Mouse (Mus musculus) CH12.LX (cell line): ENCODE results near the gene Islr.

Source experiments
- CHD1 ChIP-seq: IDR thresholded peaks from 2 replicates; pipeline ENCODE4 v1.6.1; 2012; ENCODE audit warnings: low read depth, low read length, improper control_type of control experiment, inconsistent platforms
- CTCF ChIP-seq, 2 experiments: IDR thresholded peaks in 1 of 2; conservative IDR thresholded peaks in 1 of 2; 2 replicates each; pipeline ENCODE4 v1.5.1; 2011 to 2012; ENCODE audit warnings: low read depth in 2 of 2, low read length in 2 of 2, improper control_type of control experiment in 1 of 2, inconsistent platforms in 1 of 2, mild to moderate bottlenecking in 1 of 2, moderate library complexity in 1 of 2
- MAX ChIP-seq: IDR thresholded peaks from 2 replicates; pipeline ENCODE4 v1.6.1; 2011; ENCODE audit warnings: low read length, improper control_type of control experiment
- RCOR1 ChIP-seq: conservative IDR thresholded peaks from 2 replicates; pipeline ENCODE4 v1.6.1; 2012; ENCODE audit warnings: low read depth, mild to moderate bottlenecking, inconsistent platforms, low read length, improper control_type of control experiment

DNA sequence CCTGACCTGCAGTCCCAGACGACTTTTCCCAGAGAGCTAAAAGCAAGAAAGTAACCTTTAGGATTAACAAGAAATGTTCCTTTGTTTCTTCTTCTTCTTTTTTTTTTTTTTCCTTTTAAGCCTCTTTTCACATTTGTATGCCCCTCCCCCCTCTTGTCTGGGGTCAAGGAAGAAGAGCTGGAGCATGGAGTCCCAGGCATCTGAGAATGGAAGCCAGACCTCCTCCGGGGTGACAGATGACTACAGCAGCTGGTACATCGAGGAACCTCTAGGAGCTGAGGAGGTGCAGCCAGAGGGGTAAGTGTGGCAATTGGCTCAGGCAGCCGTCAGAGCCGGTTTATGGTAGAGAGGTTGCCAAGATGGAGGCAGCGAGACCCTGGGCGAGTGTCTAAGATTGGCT lies 69.2 kb downstream of the Islr start:
- TF ChIP-seq CHD1 (no peak), CTCF (conservative IDR thresholded peaks at IDR 0.05 in 1 of 2, IDR thresholded peaks at IDR 0.05 in 1 of 2; ENCODE audit: low read depth in 2 of 2, low read length in 2 of 2) (no peak), RCOR1 (no peak), MAX (no peak)
